Comparison of ENCODE assay signal across 27 mouse cellular contexts in the genomic region with DNA sequence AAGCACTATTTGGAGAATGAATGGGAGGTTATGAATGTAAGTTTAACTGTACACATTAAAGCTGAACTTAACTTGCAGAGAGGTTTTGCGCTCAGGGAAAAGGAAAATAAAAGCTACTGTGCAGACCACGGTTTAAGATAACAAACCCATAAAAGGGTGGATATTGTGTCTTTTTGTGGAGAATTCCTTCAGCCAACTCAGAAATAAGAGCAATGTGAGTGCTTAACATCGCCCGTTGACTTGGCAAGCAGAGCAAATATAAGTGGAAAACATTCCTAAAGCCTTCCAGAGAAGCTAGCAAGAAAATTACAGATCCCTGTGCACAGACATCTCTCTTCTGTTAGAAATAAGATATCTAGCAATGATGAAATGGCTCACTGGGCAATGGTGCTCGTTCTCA.
DNase-seq lines count a peak whose midpoint lies in the region; ATAC-seq and TF ChIP-seq lines count a peak whose summit lies in the region.
"Had no signal": no experiment of that assay in that cellular context is flagged by ENCODE, and none has a peak within 500 bp of the region (broad histone marks: within the 10 kb centered on the region; RNA-seq: fewer than 3 reads in every experiment).

No protein-coding gene starts in this region.

- peak; percentile 64 for DNase-seq in embryonic facial prominence, embryonic 14.5 days (ENCODE audit: low spot score)
- no peak for DNase-seq in embryonic facial prominence, embryonic 10.5 days (ENCODE audit: low spot score)
- DNase-seq in heart, adult 8-10 months (ENCODE audit: low spot score): no peak
- DNase-seq in kidney, postnatal 14 days: no peak
- DNase-seq: adrenal gland, adult 8-10 months; adrenal gland, postnatal 25 days; cerebellum, adult 11-12 months; cerebellum, adult 8-10 months; cerebellum, postnatal 10 days; cerebellum, postnatal 36 days; embryo, embryonic 11 days; gastrocnemius, postnatal 25 days; heart, postnatal 10 days; heart, postnatal 36 days had no signal

- TF ChIP-seq POLR2A in embryonic fibroblast, embryonic 13.5 days (IDR thresholded peaks at IDR 0.05; ENCODE audit: low read depth, low read length): no peak

- H3K4me2 ChIP-seq in embryonic facial prominence, embryonic 14.5 days (ENCODE audit: low read depth, low read length): no peak overlapping the region
- H3K4me2 ChIP-seq in heart, embryonic 15.5 days: no peak overlapping the region
- H3K4me2 ChIP-seq in kidney, embryonic 15.5 days: no peak overlapping the region
- H3K4me2 ChIP-seq: embryonic facial prominence, embryonic 15.5 days; forebrain, embryonic 12.5 days; forebrain, embryonic 15.5 days; hindbrain, embryonic 14.5 days had no signal

- H3K27ac ChIP-seq in embryonic facial prominence, embryonic 14.5 days (replicated peaks; ENCODE audit: low read depth, low read length): 0 out of 2 replicates have a peak overlapping the region, but pooled peaks have one; percentile 10
- H3K27ac ChIP-seq in embryonic facial prominence, embryonic 10.5 days (replicated peaks): no peak overlapping the region
- peak overlapping the region; percentile 42; the same call in 1 of the 2 replicates for H3K27ac ChIP-seq in heart, embryonic 15.5 days
- peak overlapping the region; percentile 48; the same call in 1 of the 2 replicates for H3K27ac ChIP-seq in kidney, embryonic 15.5 days
- peak overlapping the region; percentile 81 for H3K27ac ChIP-seq in embryonic fibroblast, embryonic 13.5 days (ENCODE audit: insufficient read depth, low read length)
- H3K27ac ChIP-seq: embryonic facial prominence, embryonic 15.5 days; forebrain, embryonic 12.5 days; forebrain, embryonic 15.5 days; heart, embryonic 10.5 days; hindbrain, embryonic 14.5 days; hindbrain, postnatal 0 days had no signal

- H3K27me3 ChIP-seq in embryonic facial prominence, embryonic 14.5 days (replicated peaks; ENCODE audit: control insufficient read depth, insufficient read depth, low read length): no peaks in the 10 kb centered on the region
- H3K27me3 ChIP-seq in embryonic facial prominence, embryonic 10.5 days (replicated peaks; ENCODE audit: low read depth, poor library complexity, severe bottlenecking): no peaks in the 10 kb centered on the region
- H3K27me3 ChIP-seq in heart, embryonic 15.5 days: no peaks in the 10 kb centered on the region
- H3K27me3 ChIP-seq in kidney, embryonic 15.5 days: no peaks in the 10 kb centered on the region
- H3K27me3 ChIP-seq: embryonic facial prominence, embryonic 15.5 days; forebrain, embryonic 12.5 days; forebrain, embryonic 15.5 days had no signal

- no peak for TF ChIP-seq CTCF in embryonic fibroblast, embryonic 13.5 days (IDR thresholded peaks at IDR 0.05; ENCODE audit: borderline replicate concordance, insufficient read depth, low read length)

- ATAC-seq in embryonic facial prominence, embryonic 14.5 days (ENCODE audit: low read depth): no peak
- ATAC-seq in heart, embryonic 15.5 days (replicated peaks; ENCODE audit: insufficient number of reproducible peaks, insufficient read depth, low FRiP score, low read depth): no peak
- no peak for ATAC-seq in kidney, embryonic 15.5 days (replicated peaks; ENCODE audit: low FRiP score)
- ATAC-seq: activated CD4-positive, CD25-positive, alpha-beta regulatory T cell, adult 4 months; forebrain, embryonic 15.5 days; hindbrain, postnatal 0 days; inflammation-experienced regulatory T-cells, adult 6 months; intestine, embryonic 16.5 days had no signal

- no peak overlapping the region for H3K9ac ChIP-seq in embryonic facial prominence, embryonic 14.5 days (ENCODE audit: low read depth, low read length)
- no peak overlapping the region for H3K9ac ChIP-seq in heart, embryonic 15.5 days
- H3K9ac ChIP-seq in kidney, embryonic 15.5 days: no peak overlapping the region
- H3K9ac ChIP-seq: embryonic facial prominence, embryonic 15.5 days; forebrain, embryonic 12.5 days; forebrain, embryonic 15.5 days; hindbrain, embryonic 14.5 days had no signal

- H3K4me3 ChIP-seq in embryonic facial prominence, embryonic 14.5 days (ENCODE audit: low read depth, low read length): no peak overlapping the region
- no peak overlapping the region for H3K4me3 ChIP-seq in embryonic facial prominence, embryonic 10.5 days
- no peak overlapping the region for H3K4me3 ChIP-seq in heart, embryonic 15.5 days
- no peak overlapping the region for H3K4me3 ChIP-seq in kidney, embryonic 15.5 days (replicated peaks)
- H3K4me3 ChIP-seq in embryonic fibroblast, embryonic 13.5 days (ENCODE audit: insufficient read depth, low read length): no peak overlapping the region
- H3K4me3 ChIP-seq: embryonic facial prominence, embryonic 15.5 days; erythroblast, embryonic 14.5 days; forebrain, embryonic 12.5 days; forebrain, embryonic 15.5 days; heart, embryonic 10.5 days had no signal

- peaks cover 3% of the 10 kb centered on the region; the same call in 1 of the 2 replicates for H3K4me1 ChIP-seq in embryonic facial prominence, embryonic 14.5 days (ENCODE audit: control insufficient read depth, insufficient read depth, low read length)
- no peaks in the 10 kb centered on the region for H3K4me1 ChIP-seq in embryonic facial prominence, embryonic 10.5 days
- H3K4me1 ChIP-seq in heart, embryonic 15.5 days (replicated peaks): peaks cover 8% of the 10 kb centered on the region
- peaks cover 5% of the 10 kb centered on the region; the same call in 1 of the 2 replicates for H3K4me1 ChIP-seq in kidney, embryonic 15.5 days
- peaks cover 4% of the 10 kb centered on the region; the same call in 1 of the 2 replicates for H3K4me1 ChIP-seq in embryonic fibroblast, embryonic 13.5 days (ENCODE audit: control insufficient read depth, insufficient read depth, low read length)
- H3K4me1 ChIP-seq: embryonic facial prominence, embryonic 15.5 days; forebrain, embryonic 12.5 days; forebrain, embryonic 15.5 days; heart, embryonic 10.5 days had no signal

- WGBS in embryonic facial prominence, embryonic 14.5 days: 56% methylated on average over 5 of the region's 5 CpGs
- 86% methylated on average over 5 of the region's 5 CpGs for WGBS in embryonic facial prominence, embryonic 10.5 days
- 35% methylated on average over 5 of the region's 5 CpGs for WGBS in heart, embryonic 15.5 days
- 41% methylated on average over 5 of the region's 5 CpGs for WGBS in kidney, embryonic 15.5 days

- H3K9me3 ChIP-seq in embryonic facial prominence, embryonic 14.5 days (ENCODE audit: control insufficient read depth, low read length): no peaks in the 10 kb centered on the region
- H3K9me3 ChIP-seq in embryonic facial prominence, embryonic 10.5 days: no peaks in the 10 kb centered on the region
- no peaks in the 10 kb centered on the region for H3K9me3 ChIP-seq in heart, embryonic 15.5 days (replicated peaks)
- no peaks in the 10 kb centered on the region for H3K9me3 ChIP-seq in kidney, embryonic 15.5 days (replicated peaks)
- H3K9me3 ChIP-seq: embryonic facial prominence, embryonic 15.5 days; forebrain, embryonic 12.5 days; forebrain, embryonic 15.5 days; heart, embryonic 10.5 days had no signal

- no peaks in the 10 kb centered on the region for H3K36me3 ChIP-seq in embryonic facial prominence, embryonic 14.5 days (ENCODE audit: control insufficient read depth, insufficient read depth, low read length)
- no peaks in the 10 kb centered on the region for H3K36me3 ChIP-seq in embryonic facial prominence, embryonic 10.5 days (replicated peaks)
- no peaks in the 10 kb centered on the region for H3K36me3 ChIP-seq in heart, embryonic 15.5 days
- no peaks in the 10 kb centered on the region for H3K36me3 ChIP-seq in kidney, embryonic 15.5 days
- H3K36me3 ChIP-seq: embryonic facial prominence, embryonic 15.5 days; forebrain, embryonic 12.5 days; forebrain, embryonic 15.5 days; heart, embryonic 10.5 days had no signal
